Mouse (Mus musculus) CH12.LX (cell line): Measurements from ENCODE around the gene Nrp2.

ENCODE experiments used
- BHLHE40 ChIP-seq: IDR thresholded peaks from 2 replicates; pipeline ENCODE4 v1.6.1; 2011; ENCODE audit warnings: mild to moderate bottlenecking, low read depth, low read length, improper control_type of control experiment
- CTCF ChIP-seq, 2 experiments: IDR thresholded peaks in 1 of 2; conservative IDR thresholded peaks in 1 of 2; 2 replicates each; pipeline ENCODE4 v1.5.1; 2011 to 2012; ENCODE audit warnings: low read depth in 2 of 2, low read length in 2 of 2, improper control_type of control experiment in 1 of 2, inconsistent platforms in 1 of 2, mild to moderate bottlenecking in 1 of 2, moderate library complexity in 1 of 2
- E2F4 ChIP-seq: IDR thresholded peaks from 2 replicates; pipeline ENCODE4 v1.6.1; 2011; ENCODE audit warnings: low read depth, low read length, improper control_type of control experiment; ENCODE audit not compliant: insufficient replicate concordance
- EP300 ChIP-seq: IDR thresholded peaks from 2 replicates; pipeline ENCODE4 v1.6.1; 2011; ENCODE audit warnings: low read length, improper control_type of control experiment
- HCFC1 ChIP-seq: IDR thresholded peaks from 2 replicates; pipeline ENCODE4 v1.6.1; 2012; ENCODE audit warnings: low read depth, mild to moderate bottlenecking, inconsistent platforms, low read length, improper control_type of control experiment
- JUN ChIP-seq: IDR thresholded peaks from 2 replicates; pipeline ENCODE4 v1.6.1; 2011; ENCODE audit warnings: low read depth, mild to moderate bottlenecking, low read length, improper control_type of control experiment, moderate library complexity; ENCODE audit not compliant: insufficient read depth
- MAX ChIP-seq: IDR thresholded peaks from 2 replicates; pipeline ENCODE4 v1.6.1; 2011; ENCODE audit warnings: low read length, improper control_type of control experiment
- MEF2A ChIP-seq: IDR thresholded peaks from 2 replicates; pipeline ENCODE4 v1.6.1; 2014; ENCODE audit warnings: low read depth, mild to moderate bottlenecking, inconsistent platforms, low read length, improper control_type of control experiment, borderline replicate concordance
- POLR2A ChIP-seq: IDR thresholded peaks from 2 replicates; pipeline ENCODE4 v1.6.1; 2011; ENCODE audit warnings: low read depth, mild to moderate bottlenecking, improper control_type of control experiment, low read length
- TBP ChIP-seq: conservative IDR thresholded peaks from 2 replicates; pipeline ENCODE4 v1.6.1; 2011; ENCODE audit warnings: low read depth, low read length, improper control_type of control experiment
- USF1 ChIP-seq: IDR thresholded peaks from 2 replicates; pipeline ENCODE4 v1.6.1; 2014; ENCODE audit warnings: low read depth, mild to moderate bottlenecking, inconsistent platforms, low read length, improper control_type of control experiment
- ZC3H11A ChIP-seq: IDR thresholded peaks from 2 replicates; pipeline ENCODE4 v1.6.1; 2012; ENCODE audit warnings: low read depth, mild to moderate bottlenecking, inconsistent platforms, low read length, improper control_type of control experiment

GRCm38 (mm10) chr1:62782573-62782972, 79.5 kb downstream of the Nrp2 start:
- TF ChIP-seq USF1, result no peak
- TF ChIP-seq TBP, result no peak
- TF ChIP-seq E2F4, result no peak
- no peak for TF ChIP-seq CTCF (conservative IDR thresholded peaks at IDR 0.05 in 1 of 2, IDR thresholded peaks at IDR 0.05 in 1 of 2; ENCODE audit: low read depth in 2 of 2, low read length in 2 of 2)
- no peak for TF ChIP-seq MAX
- no peak for TF ChIP-seq HCFC1
- no peak for TF ChIP-seq POLR2A
- TF ChIP-seq EP300, result no peak
- TF ChIP-seq JUN, result no peak
- TF ChIP-seq MEF2A, result no peak
- no peak for TF ChIP-seq BHLHE40
- TF ChIP-seq ZC3H11A, result no peak
